Mouse (Mus musculus): ENCODE results near the gene Nudt17. TPM values are rescaled to one million over a fixed set of nuclear protein-coding genes. Genes with fewer than 3 reads are reported as not detected.

The Nudt17 gene
- total and polyA plus RNA-seq, 3 experiments = 0.21 to 1.9 (median 1.0) TPM

DNA sequence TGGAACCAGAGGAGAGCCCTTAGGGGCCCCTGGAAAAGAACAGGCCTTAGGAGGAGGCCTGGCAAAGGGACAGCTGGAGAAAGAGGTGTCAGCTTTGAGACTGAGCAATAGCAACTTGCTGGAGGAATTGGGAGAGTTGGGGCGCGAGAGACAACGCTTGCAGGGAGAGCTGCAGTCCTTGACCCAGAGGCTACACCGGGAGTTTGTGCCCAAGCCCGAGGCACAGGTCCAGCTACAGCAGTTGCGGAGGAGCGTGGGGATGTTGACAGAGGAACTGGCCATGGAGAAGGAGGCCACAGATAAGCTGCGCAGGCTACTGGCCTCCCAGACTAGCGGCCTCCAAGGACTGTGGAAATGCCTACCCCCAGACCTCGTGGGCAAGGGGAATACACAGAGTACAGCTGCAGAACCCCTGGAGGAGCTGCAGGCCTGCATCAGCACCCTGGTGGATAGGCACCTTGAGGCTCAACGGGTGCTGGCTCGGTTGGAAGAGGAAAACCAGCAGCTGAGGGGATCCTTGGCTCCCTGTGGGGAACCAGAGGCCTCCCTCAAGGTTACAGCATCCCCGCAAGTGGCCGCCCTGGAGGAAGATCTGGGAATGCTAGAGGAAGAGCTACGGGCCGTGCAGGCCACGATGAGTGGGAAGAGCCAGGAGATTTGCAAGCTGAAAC is 24.1 kb downstream of the Nudt17 start:
- dilution Hi-C loops (cut with MboI; ENCODE audit: extremely low pct_ligation_motif_present, extremely low pct_unique_long_range_greater_than_20kb, low sequenced_read_pairs) = no loop called here
- in situ Hi-C loops (cut with MboI; ENCODE audit: low pct_ligation_motif_present, low pct_unique_long_range_greater_than_20kb, low sequenced_read_pairs) = no loop called here
- Histone ChIP-seq H3K27ac (ENCODE audit: insufficient read depth, low read depth) (no peak overlapping the region; the same call in 1 of the 2 replicates), H3K9me3 (replicated peaks; ENCODE audit: low read length) (no peaks in the 10 kb centered on the region), H3K4me1 (ENCODE audit: control insufficient read depth in 1 of 2, insufficient read depth in 2 of 2) (peaks cover 39 to 66% of the 10 kb centered on the region in 2 experiments), H3K36me3 (replicated peaks in 1 of 2; ENCODE audit: control insufficient read depth in 1 of 2, insufficient read depth in 1 of 2, low read length in 1 of 2) (peaks cover 4 to 5% of the 10 kb centered on the region in 2 experiments), H3K4me2 (ENCODE audit: insufficient read depth, low read depth, poor library complexity, severe bottlenecking) (peak overlapping the region; percentile 76; the same call in 1 of the 2 replicates), H3K9ac (ENCODE audit: insufficient read depth, low read depth) (peak overlapping the region; percentile 1; the same call in 1 of the 2 replicates), H3K27me3 (replicated peaks) (no peaks in the 10 kb centered on the region), H3K4me3 (replicated peaks in 1 of 3; ENCODE audit: low read depth in 2 of 3, low read length in 2 of 3, poor library complexity in 1 of 3) (peak overlapping the region in 1 of 3 experiments; percentile 5), H3K79me2 (replicated peaks; ENCODE audit: control insufficient read depth, extremely low read depth, insufficient read depth, poor library complexity, severe bottlenecking) (no peaks in the 10 kb centered on the region)
- TF ChIP-seq POLR2AphosphoS2 (IDR thresholded peaks at IDR 0.05; ENCODE audit: low read depth, low read length) (no peak), NRF1 (IDR thresholded peaks at IDR 0.05; ENCODE audit: low read depth, low read length) (no peak), SMC3 (IDR thresholded peaks at IDR 0.05; ENCODE audit: low read depth, low read length) (no peak), CTCF (conservative IDR thresholded peaks at IDR 0.05 in 1 of 2, IDR thresholded peaks at IDR 0.05 in 1 of 2; ENCODE audit: low read depth in 2 of 2, low read length in 2 of 2) (no peak), SIN3A (IDR thresholded peaks at IDR 0.05; ENCODE audit: low read length) (no peak), PAX5 (IDR thresholded peaks at IDR 0.05; ENCODE audit: low read length) (no peak), CHD1 (IDR thresholded peaks at IDR 0.05; ENCODE audit: low read depth, low read length) (no peak), NELFE (IDR thresholded peaks at IDR 0.05; ENCODE audit: low read depth, low read length) (no peak), MEF2A (IDR thresholded peaks at IDR 0.05; ENCODE audit: borderline replicate concordance, low read depth, low read length) (no peak), TCF12 (IDR thresholded peaks at IDR 0.05; ENCODE audit: low read depth, low read length) (no peak), HCFC1 (IDR thresholded peaks at IDR 0.05; ENCODE audit: low read depth, low read length) (no peak), MXI1 (IDR thresholded peaks at IDR 0.05; ENCODE audit: low read depth, low read length) (no peak), TBP (conservative IDR thresholded peaks at IDR 0.05; ENCODE audit: low read depth, low read length) (no peak), ZMIZ1 (IDR thresholded peaks at IDR 0.05; ENCODE audit: low read depth, low read length) (no peak), ELF1 (IDR thresholded peaks at IDR 0.05; ENCODE audit: low read depth, low read length) (no peak), USF1 (IDR thresholded peaks at IDR 0.05; ENCODE audit: low read depth, low read length) (no peak)
- DNase-seq (ENCODE audit: extremely low read depth) = no peak

- peak overlapping the region; percentile 76 for H3K4me2 ChIP-seq (ENCODE audit: insufficient read depth, low read depth, poor library complexity, severe bottlenecking)
- in situ Hi-C loops (cut with MboI; ENCODE audit: low pct_ligation_motif_present, low pct_unique_long_range_greater_than_20kb, low sequenced_read_pairs) (no loop called here), dilution Hi-C loops (cut with MboI; ENCODE audit: extremely low pct_ligation_motif_present, extremely low pct_unique_long_range_greater_than_20kb, low sequenced_read_pairs) (no loop called here)
- TF ChIP-seq TBP (conservative IDR thresholded peaks at IDR 0.05; ENCODE audit: low read depth, low read length) (no peak), KAT2A (IDR thresholded peaks at IDR 0.05; ENCODE audit: insufficient replicate concordance, low read length) (no peak), ZMIZ1 (IDR thresholded peaks at IDR 0.05; ENCODE audit: low read depth, low read length) (0 out of 2 replicates have a peak, but pooled peaks have one; percentile 38), HCFC1 (IDR thresholded peaks at IDR 0.05; ENCODE audit: low read depth, low read length) (0 out of 2 replicates have a peak, but pooled peaks have one; percentile 18), NRF1 (IDR thresholded peaks at IDR 0.05; ENCODE audit: low read depth, low read length) (0 out of 2 replicates have a peak, but pooled peaks have one; percentile 6), ZC3H11A (IDR thresholded peaks at IDR 0.05; ENCODE audit: low read depth, low read length) (no peak), BHLHE40 (IDR thresholded peaks at IDR 0.05; ENCODE audit: low read depth, low read length) (0 out of 2 replicates have a peak, but pooled peaks have one; percentile 26), MAFK (IDR thresholded peaks at IDR 0.05; ENCODE audit: insufficient replicate concordance, low read length) (0 out of 2 replicates have a peak, but pooled peaks have one; percentile 32), MEF2A (IDR thresholded peaks at IDR 0.05; ENCODE audit: borderline replicate concordance, low read depth, low read length) (peak; percentile 80), TCF12 (IDR thresholded peaks at IDR 0.05; ENCODE audit: low read depth, low read length) (peak; percentile 90), IRF4 (IDR thresholded peaks at IDR 0.05; ENCODE audit: low read depth, low read length) (peak; percentile 78), ELF1 (IDR thresholded peaks at IDR 0.05; ENCODE audit: low read depth, low read length) (no peak), SIN3A (IDR thresholded peaks at IDR 0.05; ENCODE audit: low read length) (peak; percentile 58; the same call in 1 of the 2 replicates), MAZ (IDR thresholded peaks at IDR 0.05; ENCODE audit: low read depth, low read length) (peak; percentile 59; the same call in 1 of the 2 replicates), POLR2AphosphoS2 (IDR thresholded peaks at IDR 0.05; ENCODE audit: low read depth, low read length) (no peak), CHD2 (IDR thresholded peaks at IDR 0.05; ENCODE audit: low read length) (peak; percentile 74), NELFE (IDR thresholded peaks at IDR 0.05; ENCODE audit: low read depth, low read length) (no peak), MXI1 (IDR thresholded peaks at IDR 0.05; ENCODE audit: low read depth, low read length) (no peak), EP300 (IDR thresholded peaks at IDR 0.05; ENCODE audit: low read length) (peak; percentile 81), CTCF (conservative IDR thresholded peaks at IDR 0.05 in 1 of 2, IDR thresholded peaks at IDR 0.05 in 1 of 2; ENCODE audit: low read depth in 2 of 2, low read length in 2 of 2) (0 out of 4 replicates have a peak, but pooled peaks of 1 of the 2 experiments have one; percentile 6), ETS1 (conservative IDR thresholded peaks at IDR 0.05; ENCODE audit: low read depth, low read length) (peak; percentile 45; the same call in 1 of the 2 replicates), ZNF384 (IDR thresholded peaks at IDR 0.05; ENCODE audit: low read depth, low read length) (no peak)
- no peaks in the 10 kb centered on the region for H3K79me2 ChIP-seq (replicated peaks; ENCODE audit: control insufficient read depth, extremely low read depth, insufficient read depth, poor library complexity, severe bottlenecking)
- H3K4me3 ChIP-seq (replicated peaks in 1 of 3; ENCODE audit: low read depth in 2 of 3, low read length in 2 of 3, poor library complexity in 1 of 3) = no peak overlapping the region
- no peaks in the 10 kb centered on the region for H3K9me3 ChIP-seq (replicated peaks; ENCODE audit: low read length)
- H3K9ac ChIP-seq (ENCODE audit: insufficient read depth, low read depth) = peak overlapping the region; percentile 39
- DNase-seq (ENCODE audit: extremely low read depth) = peak; percentile 55
- peaks cover 3 to 5% of the 10 kb centered on the region in 2 experiments for H3K36me3 ChIP-seq (replicated peaks in 1 of 2; ENCODE audit: control insufficient read depth in 1 of 2, insufficient read depth in 1 of 2, low read length in 1 of 2)
- no peaks in the 10 kb centered on the region for H3K27me3 ChIP-seq (replicated peaks)
- H3K27ac ChIP-seq (ENCODE audit: insufficient read depth, low read depth) = peak overlapping the region; percentile 91
- H3K4me1 ChIP-seq (ENCODE audit: control insufficient read depth in 1 of 2, insufficient read depth in 2 of 2) = peaks cover 43 to 73% of the 10 kb centered on the region in 2 experiments
Observed at GRCm38 (mm10) chr3:96683496-96683895, 24.9 kb downstream of the Nudt17 start.

Data from CH12.LX (cell line).